Mouse (Mus musculus): ENCODE measurements around the gene Il27ra. TPM values are rescaled to one million over a fixed set of nuclear protein-coding genes. Genes with fewer than 3 reads are reported as not detected.

Il27ra gene
- total and polyA plus RNA-seq, 3 experiments: 3.2 to 4.6 (median 3.7) TPM

DNA sequence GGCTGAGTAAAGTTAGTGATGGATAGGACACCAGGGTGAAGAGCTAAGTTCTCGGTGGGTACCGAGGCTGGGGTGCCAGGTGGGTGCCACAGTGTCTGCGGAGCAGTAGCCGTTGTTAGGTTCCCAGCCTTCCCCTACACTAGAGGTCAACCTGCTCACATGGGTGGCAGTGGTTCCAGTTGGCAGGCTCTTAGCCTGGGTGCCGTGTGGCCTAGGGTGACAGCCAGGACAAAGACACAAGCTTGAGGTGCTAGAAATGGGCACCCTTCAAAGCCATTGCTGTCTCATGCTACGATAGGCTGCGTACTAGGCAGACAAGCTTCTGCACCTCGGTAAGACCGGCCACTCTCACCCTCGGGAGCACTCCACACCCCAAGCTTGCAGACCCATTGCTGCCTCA lies 29.9 kb upstream of the Il27ra start:
- Histone ChIP-seq H3K79me2 (replicated peaks; ENCODE audit: control insufficient read depth, insufficient read depth, low read length) (no peaks in the 10 kb centered on the region), H3K4me3 (no peak overlapping the region), H3K36me3 (ENCODE audit: control insufficient read depth, insufficient read depth, low read length) (no peaks in the 10 kb centered on the region), H3K27me3 (ENCODE audit: control insufficient read depth, insufficient read depth, low read length) (no peaks in the 10 kb centered on the region), H3K9ac (ENCODE audit: low read depth, low read length) (no peak overlapping the region), H3K27ac (no peak overlapping the region), H3K4me1 (ENCODE audit: control insufficient read depth, insufficient read depth, low read length) (peaks cover 30% of the 10 kb centered on the region)
- no peak for DNase-seq
- intact Hi-C loops (cut with DNase I): no loop called here
- TF ChIP-seq POLR2A (IDR thresholded peaks at IDR 0.05; ENCODE audit: insufficient read depth, low read depth, low read length) (no peak), CTCF (IDR thresholded peaks at IDR 0.05) (no peak), EP300 (IDR thresholded peaks at IDR 0.05; ENCODE audit: insufficient read depth, low read depth, low read length) (no peak)
- WGBS: 78% methylated on average over 10 of the region's 10 CpGs

- Histone ChIP-seq H3K27ac (no peak overlapping the region), H3K4me1 (ENCODE audit: control insufficient read depth, insufficient read depth, low read length) (peaks cover 30% of the 10 kb centered on the region), H3K4me3 (no peak overlapping the region), H3K27me3 (ENCODE audit: control insufficient read depth, insufficient read depth, low read length) (no peaks in the 10 kb centered on the region), H3K9ac (ENCODE audit: low read depth, low read length) (no peak overlapping the region), H3K79me2 (replicated peaks; ENCODE audit: control insufficient read depth, insufficient read depth, low read length) (no peaks in the 10 kb centered on the region), H3K36me3 (ENCODE audit: control insufficient read depth, insufficient read depth, low read length) (no peaks in the 10 kb centered on the region)
- TF ChIP-seq EP300 (IDR thresholded peaks at IDR 0.05; ENCODE audit: insufficient read depth, low read depth, low read length) (no peak), POLR2A (IDR thresholded peaks at IDR 0.05; ENCODE audit: insufficient read depth, low read depth, low read length) (no peak), CTCF (IDR thresholded peaks at IDR 0.05) (no peak)
- 43% methylated on average over 3 of the region's 3 CpGs for WGBS
- peak in 1 of 2 experiments; percentile 33 for DNase-seq
- intact Hi-C loops (cut with DNase I): no loop called here
Observed at GRCm38 (mm10) chr8:84071921-84072320, 29.5 kb upstream of the Il27ra start.

DNA sequence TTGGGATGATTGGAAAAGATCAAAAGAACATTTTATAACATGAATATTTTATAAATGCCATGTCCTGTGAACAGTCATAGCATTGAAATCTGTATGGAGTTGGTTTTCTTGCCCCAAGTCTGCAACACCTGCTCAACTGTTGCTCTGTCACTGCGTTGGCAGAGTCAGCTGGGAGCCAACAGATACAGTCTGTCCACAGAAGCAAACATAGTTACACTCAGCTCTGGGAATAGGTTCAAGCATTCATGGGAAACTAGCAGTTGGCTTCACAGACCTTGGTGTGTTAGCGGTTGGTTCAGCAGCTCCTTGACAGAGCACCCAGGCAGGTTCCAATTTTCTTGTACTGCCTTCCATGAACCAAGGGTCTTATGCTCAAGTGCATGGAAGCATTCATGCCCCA lies 28.3 kb upstream of the Il27ra start:
- TF ChIP-seq EP300 (IDR thresholded peaks at IDR 0.05; ENCODE audit: insufficient read depth, low read depth, low read length) (no peak), POLR2A (IDR thresholded peaks at IDR 0.05; ENCODE audit: insufficient read depth, low read depth, low read length) (no peak), CTCF (IDR thresholded peaks at IDR 0.05) (no peak)
- peak in 1 of 2 experiments; percentile 51 for DNase-seq
- H3K36me3 ChIP-seq (ENCODE audit: control insufficient read depth, insufficient read depth, low read length): no peaks in the 10 kb centered on the region
- no peaks in the 10 kb centered on the region for H3K79me2 ChIP-seq (replicated peaks; ENCODE audit: control insufficient read depth, insufficient read depth, low read length)
- peak overlapping the region; percentile 55 for H3K27ac ChIP-seq
- intact Hi-C loops (cut with DNase I): no loop called here
- no peak overlapping the region for H3K9ac ChIP-seq (ENCODE audit: low read depth, low read length)
- WGBS: 47% methylated on average over 2 of the region's 2 CpGs
- peaks cover 30% of the 10 kb centered on the region for H3K4me1 ChIP-seq (ENCODE audit: control insufficient read depth, insufficient read depth, low read length)
- H3K27me3 ChIP-seq (ENCODE audit: control insufficient read depth, insufficient read depth, low read length): no peaks in the 10 kb centered on the region
- H3K4me3 ChIP-seq: no peak overlapping the region

- intact Hi-C loops (cut with DNase I): no loop called here
- Histone ChIP-seq H3K27me3 (ENCODE audit: control insufficient read depth, insufficient read depth, low read length) (no peaks in the 10 kb centered on the region), H3K79me2 (replicated peaks; ENCODE audit: control insufficient read depth, insufficient read depth, low read length) (no peaks in the 10 kb centered on the region), H3K27ac (peak overlapping the region; percentile 55), H3K4me3 (no peak overlapping the region), H3K4me1 (ENCODE audit: control insufficient read depth, insufficient read depth, low read length) (peaks cover 30% of the 10 kb centered on the region), H3K36me3 (ENCODE audit: control insufficient read depth, insufficient read depth, low read length) (no peaks in the 10 kb centered on the region), H3K9ac (ENCODE audit: low read depth, low read length) (no peak overlapping the region)
- DNase-seq: no peak
- TF ChIP-seq CTCF (IDR thresholded peaks at IDR 0.05): no peak
- no peak for TF ChIP-seq POLR2A (IDR thresholded peaks at IDR 0.05; ENCODE audit: insufficient read depth, low read depth, low read length)
- TF ChIP-seq EP300 (IDR thresholded peaks at IDR 0.05; ENCODE audit: insufficient read depth, low read depth, low read length): no peak
- WGBS: 63% methylated on average over 5 of the region's 5 CpGs
Observed at GRCm38 (mm10) chr8:84070241-84070640, 27.9 kb upstream of the Il27ra start.

DNA sequence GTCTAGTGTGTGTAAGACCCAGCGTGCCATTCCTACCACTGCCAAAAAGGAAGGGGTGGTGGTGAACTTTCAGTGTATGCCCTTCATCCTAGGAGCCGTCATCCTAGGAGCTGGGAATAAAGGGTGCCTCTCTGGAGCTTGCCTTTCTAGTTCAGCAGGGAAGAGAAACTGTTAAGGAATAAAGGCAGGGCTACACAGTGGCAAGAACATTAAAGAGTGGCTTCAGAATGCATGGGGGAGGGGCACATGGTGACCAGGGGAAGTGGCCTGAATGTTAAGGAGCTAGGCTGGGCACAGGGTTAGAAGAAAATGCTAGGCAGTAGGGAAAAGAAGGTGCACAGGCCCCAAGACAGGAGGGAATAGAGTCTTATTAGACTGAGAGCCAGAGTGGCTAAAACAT lies 27.4 kb upstream of the Il27ra start:
- H3K27ac ChIP-seq: peak overlapping the region; percentile 55
- H3K27me3 ChIP-seq (ENCODE audit: control insufficient read depth, insufficient read depth, low read length): no peaks in the 10 kb centered on the region
- no peaks in the 10 kb centered on the region for H3K36me3 ChIP-seq (ENCODE audit: control insufficient read depth, insufficient read depth, low read length)
- no peak overlapping the region for H3K4me3 ChIP-seq
- no peak overlapping the region for H3K9ac ChIP-seq (ENCODE audit: low read depth, low read length)
- DNase-seq: no peak
- peaks cover 30% of the 10 kb centered on the region for H3K4me1 ChIP-seq (ENCODE audit: control insufficient read depth, insufficient read depth, low read length)
- intact Hi-C loops (cut with DNase I): loop anchor here (2.0 to 5.0 kb wide), 2 partner anchors 35 to 78 kb away; partner anchors contain the start of genes 4930432K21Rik, Cc2d1a and Dcaf15
- TF ChIP-seq POLR2A (IDR thresholded peaks at IDR 0.05; ENCODE audit: insufficient read depth, low read depth, low read length) (no peak), CTCF (IDR thresholded peaks at IDR 0.05) (no peak), EP300 (IDR thresholded peaks at IDR 0.05; ENCODE audit: insufficient read depth, low read depth, low read length) (no peak)
- 53% methylated on average over 2 of the region's 2 CpGs for WGBS
- no peaks in the 10 kb centered on the region for H3K79me2 ChIP-seq (replicated peaks; ENCODE audit: control insufficient read depth, insufficient read depth, low read length)

DNA sequence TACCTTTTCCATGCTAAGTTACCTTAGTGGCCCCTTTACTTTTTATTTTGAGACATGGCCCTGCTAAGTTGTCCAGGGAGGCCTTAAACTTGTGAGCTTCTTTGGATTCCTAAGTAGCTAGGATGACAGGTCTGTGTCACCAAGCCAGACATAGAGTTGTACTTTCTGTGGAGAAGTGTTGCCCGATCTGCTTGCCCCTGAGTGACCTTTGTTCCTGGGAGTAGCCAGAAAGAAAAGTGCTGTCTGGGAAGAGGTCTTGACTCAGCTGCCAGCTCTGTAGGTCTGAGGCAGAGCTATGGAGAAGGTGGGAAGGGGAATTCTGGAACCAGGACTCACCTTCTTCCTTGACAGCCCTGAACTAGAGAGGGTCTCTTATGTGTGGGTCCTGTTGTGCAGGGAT lies 26.8 kb upstream of the Il27ra start:
- 3% methylated on average over 1 of the region's 1 CpGs for WGBS
- Histone ChIP-seq H3K4me1 (ENCODE audit: control insufficient read depth, insufficient read depth, low read length) (peaks cover 30% of the 10 kb centered on the region), H3K4me3 (no peak overlapping the region), H3K36me3 (ENCODE audit: control insufficient read depth, insufficient read depth, low read length) (no peaks in the 10 kb centered on the region), H3K27me3 (ENCODE audit: control insufficient read depth, insufficient read depth, low read length) (no peaks in the 10 kb centered on the region), H3K9ac (ENCODE audit: low read depth, low read length) (no peak overlapping the region), H3K27ac (peak overlapping the region; percentile 42), H3K79me2 (replicated peaks; ENCODE audit: control insufficient read depth, insufficient read depth, low read length) (no peaks in the 10 kb centered on the region)
- no peak for DNase-seq
- intact Hi-C loops (cut with DNase I): loop anchor here (2.0 to 5.0 kb wide), 2 partner anchors 36 to 78 kb away; partner anchors contain the start of genes 4930432K21Rik, Cc2d1a and Dcaf15
- TF ChIP-seq EP300 (IDR thresholded peaks at IDR 0.05; ENCODE audit: insufficient read depth, low read depth, low read length) (no peak), CTCF (IDR thresholded peaks at IDR 0.05) (no peak), POLR2A (IDR thresholded peaks at IDR 0.05; ENCODE audit: insufficient read depth, low read depth, low read length) (no peak)

Data from heart, adult 2 months (tissue).